Mouse (Mus musculus) G1E-ER4 (cell line): Measurements from ENCODE around the gene Cbfa2t3. TPM values are rescaled to one million over a fixed set of nuclear protein-coding genes. Genes with fewer than 3 reads are reported as not detected.

Experiments
- GATA1 ChIP-seq: IDR thresholded peaks from one replicate; pipeline ENCODE4 v1.8.0; 2012; ENCODE audit warnings: low read length, inconsistent platforms
- polyA plus RNA-seq: library from polyadenylated mRNA; stranded (reverse); fragments of >175 nt; gene quantifications from 2 replicates; pipeline ENCODE4 v1.2.3, GENCODE M21; 2012

The Cbfa2t3 gene
- polyA plus RNA-seq, 1 experiment, result 273 TPM

DNA sequence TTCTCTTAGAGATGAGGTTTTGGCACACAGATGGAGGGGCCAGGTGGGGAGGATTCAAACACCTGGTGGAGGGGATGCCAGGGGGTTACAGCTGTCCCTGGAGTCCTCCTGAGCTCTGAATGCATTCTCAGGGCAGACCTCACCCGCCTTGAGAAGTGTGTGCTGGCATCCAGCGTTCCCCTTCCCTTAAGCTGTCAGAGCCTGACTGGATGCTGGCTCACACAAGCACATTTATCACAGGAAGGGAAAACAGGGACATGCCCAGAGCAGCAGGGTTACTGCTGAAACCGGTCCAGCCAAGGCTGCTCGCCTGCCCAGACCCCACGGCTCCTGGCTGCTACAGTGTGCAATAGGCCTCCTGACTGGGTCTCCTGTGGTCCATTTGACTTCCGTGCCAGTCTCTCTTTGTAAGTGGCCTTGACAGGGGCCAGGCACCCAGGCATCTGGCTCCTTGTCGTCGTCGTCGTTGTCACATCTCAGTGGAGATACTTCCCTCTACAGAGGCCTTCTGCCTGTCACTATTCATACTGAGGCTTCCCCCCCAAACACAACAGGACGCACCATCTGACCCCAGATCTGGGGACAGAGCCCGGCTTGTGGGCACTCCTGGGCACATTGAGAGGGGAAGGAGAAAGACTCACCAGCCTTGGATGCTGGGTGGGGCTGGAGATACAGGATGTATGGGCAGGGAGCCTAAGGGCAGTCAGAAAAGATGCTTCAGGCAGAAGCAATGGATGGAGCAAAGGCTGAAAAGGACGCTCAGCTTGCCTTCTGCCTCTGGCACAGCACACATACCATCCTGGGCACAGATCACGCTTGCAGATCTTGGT lies 22.1 kb upstream of the Cbfa2t3 start:
- no peak for TF ChIP-seq GATA1

DNA sequence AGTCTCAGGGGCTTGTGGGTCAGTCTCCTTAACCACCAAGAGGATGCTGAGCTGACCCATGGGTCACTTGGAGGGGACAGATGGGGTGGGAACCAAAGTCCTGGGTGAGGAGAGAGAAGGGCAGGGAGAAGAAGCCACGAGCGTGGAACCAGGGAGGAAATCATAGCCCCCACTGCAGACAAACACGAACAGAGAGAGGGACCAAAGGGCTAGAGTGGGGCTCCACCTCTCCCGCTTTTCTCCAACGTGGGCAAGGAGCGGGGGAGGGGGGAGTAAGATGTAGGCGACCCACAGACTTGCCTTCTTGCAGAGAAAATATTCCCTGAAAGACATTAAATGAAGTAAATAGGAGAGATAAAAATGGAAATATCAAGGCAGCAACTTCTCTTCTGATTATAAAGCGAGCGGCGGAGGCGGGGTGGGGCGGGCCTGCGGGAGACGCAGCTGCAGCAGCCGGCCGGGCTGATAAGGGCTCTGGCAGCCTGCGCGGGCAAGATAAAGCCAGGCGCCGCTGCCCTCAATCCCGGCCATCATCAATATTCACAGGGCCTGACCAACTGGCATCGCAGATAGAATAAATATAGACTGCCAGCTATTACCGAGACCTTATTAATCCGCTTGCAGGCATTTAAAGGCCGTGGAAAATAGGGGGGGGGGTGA lies 21.3 kb upstream of the Cbfa2t3 start:
- TF ChIP-seq GATA1, result peak; percentile 60

DNA sequence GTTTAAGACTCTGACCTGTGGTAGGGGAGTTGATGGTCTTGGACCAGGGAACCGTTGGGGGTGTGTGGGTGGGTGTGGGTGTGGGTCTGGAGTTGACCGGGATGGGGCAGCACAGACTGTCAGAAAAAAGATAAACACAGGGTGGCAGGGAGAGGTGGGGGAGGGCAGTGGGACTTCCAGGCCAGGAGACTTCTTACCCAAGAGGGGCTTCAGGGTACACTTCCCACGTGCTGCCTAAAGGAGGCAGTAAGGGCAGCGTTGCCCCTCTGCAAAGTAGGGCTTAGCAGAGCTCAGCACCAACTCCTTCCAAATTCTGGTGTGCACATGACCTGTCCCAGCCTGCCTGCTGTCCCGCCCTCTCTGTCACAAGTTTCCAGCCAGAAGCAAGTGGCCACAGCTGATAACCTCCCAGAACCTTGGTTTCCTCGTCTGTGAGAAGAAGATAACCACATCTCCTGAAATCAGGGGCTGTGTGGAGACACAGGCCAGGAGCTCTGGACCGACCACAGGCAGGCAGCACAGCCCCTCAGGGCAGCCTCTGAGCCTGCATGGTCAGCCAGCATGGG lies 20.7 kb upstream of the Cbfa2t3 start:
- TF ChIP-seq GATA1, result peak; percentile 93

DNA sequence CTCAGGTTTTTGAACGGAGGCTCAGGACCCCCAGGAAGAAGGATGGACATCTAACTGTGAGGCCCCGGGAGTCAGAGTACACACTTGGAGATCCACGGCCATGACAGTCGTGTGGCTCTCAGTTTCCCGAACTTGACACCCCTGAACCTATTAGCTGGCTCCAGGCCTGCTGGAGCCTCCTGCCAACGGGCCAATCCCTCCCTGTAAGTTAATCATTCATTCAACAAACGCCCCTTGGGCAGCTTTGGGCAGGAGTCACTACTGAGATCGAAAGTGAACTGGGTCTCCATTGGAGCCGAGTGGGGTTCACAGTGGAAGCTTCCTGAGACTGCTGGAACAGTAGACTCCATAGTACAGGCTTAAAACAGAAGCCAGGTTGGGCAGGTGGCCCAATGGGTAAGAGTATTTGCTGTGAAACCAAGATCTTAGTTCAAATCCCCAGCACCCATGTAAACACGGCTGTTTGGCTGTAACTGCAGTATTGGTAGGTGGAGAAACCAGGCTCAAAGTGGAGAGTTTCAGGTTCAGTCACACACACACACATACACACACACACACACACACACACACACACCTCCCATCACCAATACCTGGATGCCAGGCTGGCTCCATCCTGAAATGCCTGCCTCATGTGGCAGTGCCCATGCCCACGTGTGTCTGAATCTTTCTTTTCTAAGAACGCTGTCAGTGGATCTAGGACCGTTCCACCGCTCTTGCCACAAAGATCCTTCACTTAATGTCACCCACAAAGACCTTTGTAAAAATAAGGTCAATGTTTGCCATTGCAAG lies 20.0 kb upstream of the Cbfa2t3 start:
- no peak for TF ChIP-seq GATA1

DNA sequence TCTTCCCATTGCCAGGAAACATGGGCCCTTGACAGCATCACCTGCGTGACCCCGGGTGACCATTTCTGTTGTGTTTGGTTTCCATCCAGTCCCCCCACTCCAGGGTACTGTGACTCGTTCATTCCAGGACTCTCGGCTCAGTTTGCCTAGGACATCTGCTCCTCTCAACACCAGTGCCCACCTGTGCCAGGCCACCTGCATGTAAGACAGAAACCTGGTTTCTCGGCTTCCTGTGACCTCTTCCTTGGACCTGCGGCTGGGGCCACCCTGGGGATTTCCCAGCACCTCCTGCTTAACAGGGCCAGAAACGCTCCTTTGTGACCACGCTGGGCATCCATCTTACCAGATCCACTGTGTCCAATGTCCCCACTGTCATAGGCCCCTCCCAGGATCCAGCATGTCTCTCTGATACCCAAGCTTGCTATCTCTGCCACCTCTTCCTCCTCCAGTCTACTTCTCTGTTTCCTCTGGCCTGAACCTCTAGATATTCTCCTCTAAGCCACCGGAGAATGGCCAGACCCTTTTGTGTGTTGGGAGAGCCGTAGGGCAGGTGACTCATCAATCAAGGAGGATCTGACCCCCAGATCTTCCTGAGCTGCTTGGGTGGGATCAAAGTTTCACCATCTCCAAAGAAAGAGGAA lies 19.1 kb upstream of the Cbfa2t3 start:
- TF ChIP-seq GATA1, result no peak

DNA sequence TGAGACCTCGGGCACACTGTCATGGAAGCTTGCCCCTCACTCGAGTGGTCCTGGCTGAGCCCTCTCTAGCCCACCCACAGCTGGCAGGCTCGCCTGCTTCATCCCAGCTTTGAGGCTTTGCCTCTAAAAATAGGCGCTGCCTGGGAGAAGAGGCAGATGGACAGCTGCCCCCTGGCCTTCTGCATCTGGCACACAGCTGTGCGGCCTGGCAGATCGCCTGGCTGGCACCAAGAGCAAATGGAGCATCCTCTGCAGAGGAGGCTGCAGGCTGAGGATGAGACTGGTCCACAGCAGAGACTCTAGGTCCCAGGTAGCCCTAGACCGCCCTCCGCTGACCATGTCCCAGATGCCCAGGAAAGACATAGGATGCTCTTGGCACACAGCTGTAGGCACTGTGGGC lies 17.7 kb upstream of the Cbfa2t3 start:
- TF ChIP-seq GATA1, result no peak

DNA sequence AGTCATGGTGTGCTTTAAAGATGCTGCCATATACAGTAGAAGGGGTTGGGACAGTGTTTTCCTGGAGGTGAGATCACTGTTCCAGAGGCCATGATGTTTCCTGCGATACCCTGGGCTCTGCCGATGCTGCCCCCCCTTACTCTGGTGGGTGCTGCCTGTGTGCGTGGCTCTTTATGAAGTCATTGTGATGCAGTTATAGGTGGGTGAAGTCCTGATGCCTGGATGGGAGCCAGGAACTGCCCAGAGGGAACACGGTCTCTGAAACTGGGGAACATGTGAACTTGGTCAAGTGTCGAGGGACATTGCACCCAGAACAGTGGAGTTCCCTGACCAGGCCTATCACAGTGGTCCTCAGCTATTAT lies 14.2 kb upstream of the Cbfa2t3 start:
- TF ChIP-seq GATA1, result no peak

DNA sequence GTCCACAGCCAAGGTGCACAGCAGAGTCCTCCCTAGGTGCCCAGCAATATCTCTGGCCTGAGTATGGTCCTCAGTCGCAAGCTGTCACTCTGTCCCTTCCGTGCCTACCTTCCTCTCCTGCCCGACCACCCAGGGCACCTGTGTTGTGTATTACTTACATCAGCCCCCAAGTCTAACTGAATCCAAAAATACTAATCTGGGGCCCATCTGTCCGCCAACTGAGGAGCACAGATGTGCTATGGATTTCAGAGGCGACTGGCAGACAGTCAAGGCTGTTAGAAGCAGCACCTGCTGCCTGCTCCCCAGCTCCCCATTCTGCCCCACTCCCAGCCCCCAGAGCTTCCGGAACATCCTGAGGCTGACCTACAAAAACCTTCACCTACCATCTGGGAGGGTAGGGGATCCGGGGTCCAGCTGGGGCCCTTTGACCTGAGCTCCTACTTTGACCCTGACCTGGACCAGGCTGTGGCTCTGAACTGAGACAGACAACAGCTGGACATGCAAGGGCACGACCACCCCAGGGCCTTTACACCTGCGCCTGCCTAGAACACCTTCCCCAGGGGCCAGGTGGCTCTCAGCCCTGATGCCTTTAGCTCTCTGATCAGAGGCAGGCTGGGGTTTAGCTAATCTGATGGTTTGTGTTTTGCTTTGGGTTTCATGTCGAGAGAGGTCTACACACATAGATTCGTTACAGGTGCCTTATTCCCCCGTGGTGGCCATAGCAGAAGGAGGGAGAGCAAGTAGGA lies 13.7 kb upstream of the Cbfa2t3 start:
- TF ChIP-seq GATA1, result no peak

DNA sequence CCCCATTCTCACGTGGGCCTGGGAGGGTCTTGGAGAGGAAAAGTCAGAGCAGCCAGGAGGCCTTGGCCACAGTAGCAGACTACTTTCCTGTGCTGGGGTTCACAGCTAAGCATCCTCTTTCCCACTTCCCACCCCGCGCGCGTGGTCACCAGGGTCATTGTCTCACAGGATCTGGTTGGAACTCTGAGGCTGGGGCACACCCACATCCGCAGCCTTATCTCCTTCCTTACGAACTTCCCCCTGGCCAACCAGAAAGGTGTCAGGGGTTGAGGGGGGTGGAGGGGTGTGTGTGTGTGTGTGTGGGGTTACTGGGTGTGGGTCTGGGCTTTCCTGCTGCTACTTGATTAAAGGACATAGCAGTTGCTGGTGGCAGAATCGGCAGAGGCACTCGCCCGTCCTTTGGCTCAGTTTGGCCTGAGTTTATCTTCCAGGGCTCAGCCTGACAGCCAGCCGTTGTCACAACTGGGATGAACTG lies 13.0 kb upstream of the Cbfa2t3 start:
- no peak for TF ChIP-seq GATA1

DNA sequence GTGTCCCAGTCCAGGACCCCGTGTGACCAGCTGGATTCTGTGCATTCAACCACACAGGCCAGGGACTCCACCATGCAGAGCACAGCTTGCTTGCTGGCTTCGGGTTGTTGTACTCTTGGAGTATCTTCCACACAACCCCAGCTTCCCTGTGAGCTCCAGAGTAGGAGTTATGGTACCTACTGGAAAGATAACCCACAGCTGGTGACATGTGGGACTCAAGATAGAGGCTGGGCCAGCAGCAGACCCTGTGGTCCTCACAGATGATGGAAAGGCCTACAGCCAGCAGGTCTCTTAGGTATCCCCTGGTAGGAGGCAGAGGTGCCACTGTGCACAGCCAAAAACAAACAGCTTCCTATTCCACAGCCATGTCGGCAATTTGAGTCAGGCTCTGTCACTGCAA lies 12.6 kb upstream of the Cbfa2t3 start:
- no peak for TF ChIP-seq GATA1

DNA sequence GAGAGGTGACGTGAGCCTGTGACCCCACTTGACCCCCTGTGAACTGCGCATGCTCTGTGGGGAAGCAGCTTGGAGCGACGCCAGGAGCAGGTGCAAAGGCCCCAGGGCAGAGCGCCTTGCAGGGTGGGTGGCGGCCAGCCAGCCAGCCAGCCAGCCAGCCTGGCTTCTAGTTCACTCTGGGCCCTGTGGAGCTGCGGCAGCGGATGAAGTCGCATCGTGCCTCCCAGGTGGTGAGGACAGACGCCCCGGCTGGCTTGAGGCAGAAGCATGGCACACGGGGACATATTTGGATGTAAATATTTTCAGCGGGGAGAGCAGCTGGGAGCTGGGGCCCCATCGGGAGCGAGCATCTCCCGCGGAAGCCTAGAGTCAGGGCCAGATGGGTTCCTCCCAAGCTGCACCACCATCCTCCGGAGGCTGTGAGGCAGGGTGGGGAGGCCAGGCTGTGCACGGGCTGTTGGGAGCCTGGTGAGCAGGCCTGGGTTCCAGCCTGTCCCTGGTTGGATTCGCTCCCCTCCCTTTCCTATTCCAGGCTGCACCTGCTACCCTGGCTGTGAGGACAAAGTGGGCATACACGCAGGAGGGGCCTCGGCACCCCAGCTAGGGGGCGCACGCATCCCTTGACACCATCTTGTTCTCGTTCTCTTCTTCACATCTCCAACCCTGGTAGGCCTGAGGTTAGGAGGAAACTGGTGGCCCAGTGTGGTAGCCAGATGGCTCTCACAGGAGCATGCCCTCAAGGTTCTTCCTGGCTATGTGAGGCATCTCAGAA lies 10.6 kb upstream of the Cbfa2t3 start:
- TF ChIP-seq GATA1, result no peak

DNA sequence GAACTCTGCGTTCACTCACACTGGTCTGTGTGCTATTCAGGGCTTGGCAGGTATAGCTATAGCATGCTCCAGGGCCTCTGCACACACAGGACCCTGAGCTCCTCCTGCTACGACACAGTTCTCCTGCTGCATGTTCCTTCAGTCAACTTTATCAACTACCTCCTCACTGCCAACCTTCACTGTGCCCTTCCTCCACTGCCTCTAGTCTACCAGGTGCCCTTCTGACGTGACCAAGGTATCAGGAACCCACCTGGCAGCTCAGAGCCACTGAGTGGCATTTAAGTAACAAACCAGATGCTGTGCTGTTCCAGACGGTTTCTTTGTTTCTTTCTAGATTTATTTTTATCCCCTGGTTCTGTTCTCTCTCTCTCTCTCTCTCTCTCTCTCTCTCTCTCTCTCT lies 8.3 kb upstream of the Cbfa2t3 start:
- TF ChIP-seq GATA1, result no peak

DNA sequence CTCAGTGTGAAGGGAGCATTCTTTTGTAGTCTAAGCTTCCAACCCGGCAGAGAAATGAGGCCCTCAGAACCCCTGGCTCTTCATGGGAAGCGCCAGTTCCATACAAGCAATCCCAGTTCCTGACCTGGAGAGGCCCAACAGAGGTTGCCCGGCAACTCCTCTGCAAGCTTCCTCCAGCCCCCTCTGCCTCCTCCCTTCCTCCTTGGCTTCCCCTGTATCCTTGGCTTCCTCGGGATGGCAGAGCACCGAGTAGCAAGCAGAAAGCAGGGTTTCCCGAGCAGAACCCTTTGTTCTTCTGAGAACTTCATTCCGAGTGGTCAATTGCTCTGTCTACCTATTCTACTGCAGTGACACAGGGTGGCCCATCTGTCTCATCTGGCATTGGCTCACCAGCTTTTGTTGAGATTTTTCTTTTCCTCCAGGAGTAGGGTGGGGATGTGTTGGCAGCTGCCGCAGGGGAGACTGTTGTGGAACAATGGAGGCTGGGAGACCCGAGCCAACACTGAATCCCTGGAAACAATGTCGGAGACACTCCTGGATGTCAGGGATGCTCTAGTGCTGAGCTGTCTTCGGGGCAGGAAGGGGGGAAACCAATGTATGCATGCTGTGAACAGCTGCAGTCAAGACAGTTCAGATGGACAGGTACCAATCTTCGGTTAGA lies 7.1 kb upstream of the Cbfa2t3 start:
- no peak for TF ChIP-seq GATA1
